Mouse (Mus musculus): ENCODE results near the gene Fam234b.

Fam234b gene

GRCm38 (mm10) chr6:135197921-135198532 lies at the start of gene Fam234b, which contains the start of gene Hebp1:
Gene Fam234b, plus strand, starts transcription at chr6:135197977.
Gene Hebp1, minus strand, starts transcription at chr6:135198022.
- DNase-seq (ENCODE audit: low spot score), result peak; percentile 80

GRCm38 (mm10) chr6:135148506-135148905 lies 49.3 kb upstream of the Fam234b start:
- no peak for DNase-seq (ENCODE audit: low spot score)

GRCm38 (mm10) chr6:135149175-135149574 lies 48.6 kb upstream of the Fam234b start:
- no peak for DNase-seq (ENCODE audit: low spot score)

GRCm38 (mm10) chr6:135149722-135150121 lies 48.1 kb upstream of the Fam234b start:
- no peak for DNase-seq (ENCODE audit: low spot score)

- no peak for DNase-seq (ENCODE audit: low spot score)
These were observed 47.5 kb upstream of the Fam234b start for GRCm38 (mm10) chr6:135150311-135150710.

- no peak for DNase-seq (ENCODE audit: low spot score)
These were observed 44.1 kb upstream of the Fam234b start for GRCm38 (mm10) chr6:135153719-135154118.

GRCm38 (mm10) chr6:135156597-135156996 lies 41.2 kb upstream of the Fam234b start:
- DNase-seq (ENCODE audit: low spot score), result no peak

GRCm38 (mm10) chr6:135157496-135157895 lies 40.3 kb upstream of the Fam234b start:
- no peak for DNase-seq (ENCODE audit: low spot score)

GRCm38 (mm10) chr6:135158509-135158908 lies 39.3 kb upstream of the Fam234b start:
- DNase-seq (ENCODE audit: low spot score), result no peak

GRCm38 (mm10) chr6:135161356-135161755 lies 36.4 kb upstream of the Fam234b start:
- no peak for DNase-seq (ENCODE audit: low spot score)

- no peak for DNase-seq (ENCODE audit: low spot score)
These were observed 35.5 kb upstream of the Fam234b start for GRCm38 (mm10) chr6:135162311-135162710.

- no peak for DNase-seq (ENCODE audit: low spot score)
These were observed 34.9 kb upstream of the Fam234b start for GRCm38 (mm10) chr6:135162861-135163260.

- no peak for DNase-seq (ENCODE audit: low spot score)
These were observed 32.6 kb upstream of the Fam234b start for GRCm38 (mm10) chr6:135165191-135165590.

GRCm38 (mm10) chr6:135165706-135166105 lies 32.1 kb upstream of the Fam234b start:
- DNase-seq (ENCODE audit: low spot score), result no peak

- DNase-seq (ENCODE audit: low spot score), result no peak
These were observed 31.5 kb upstream of the Fam234b start for GRCm38 (mm10) chr6:135166262-135166661.

- no peak for DNase-seq (ENCODE audit: low spot score)
These were observed 31.1 kb upstream of the Fam234b start for GRCm38 (mm10) chr6:135166712-135167111.

- DNase-seq (ENCODE audit: low spot score), result peak; percentile 65
These were observed 30.1 kb upstream of the Fam234b start for GRCm38 (mm10) chr6:135167380-135168311.

GRCm38 (mm10) chr6:135168471-135168870 lies 29.3 kb upstream of the Fam234b start:
- peak; percentile 63 for DNase-seq (ENCODE audit: low spot score)

- no peak for DNase-seq (ENCODE audit: low spot score)
These were observed 28.5 kb upstream of the Fam234b start for GRCm38 (mm10) chr6:135169246-135169645.

- DNase-seq (ENCODE audit: low spot score), result no peak
These were observed 26.0 kb upstream of the Fam234b start for GRCm38 (mm10) chr6:135171736-135172135.

- DNase-seq (ENCODE audit: low spot score), result no peak
These were observed 22.8 kb upstream of the Fam234b start for GRCm38 (mm10) chr6:135175014-135175413.

GRCm38 (mm10) chr6:135177271-135177670 lies 20.5 kb upstream of the Fam234b start:
- no peak for DNase-seq (ENCODE audit: low spot score)

- DNase-seq (ENCODE audit: low spot score), result no peak
These were observed 19.2 kb upstream of the Fam234b start for GRCm38 (mm10) chr6:135178599-135178998.
